Mouse (Mus musculus): ENCODE data around the gene Ptgfrn. TPM values are rescaled to one million over a fixed set of nuclear protein-coding genes. Genes with fewer than 3 reads are reported as not detected.

The Ptgfrn gene
- polyA plus RNA-seq, 1 experiment from 2014 or later: 4.4 TPM

- Histone ChIP-seq H3K27ac (peak overlapping the region; percentile 71), H3K27me3 (replicated peaks) (no peaks in the 10 kb centered on the region), H3K4me2 (replicated peaks) (no peak overlapping the region), H3K4me3 (replicated peaks) (no peak overlapping the region), H3K36me3 (no peaks in the 10 kb centered on the region), H3K4me1 (replicated peaks) (peaks cover 20% of the 10 kb centered on the region), H3K9ac (no peak overlapping the region), H3K9me3 (no peaks in the 10 kb centered on the region)
- peak; percentile 83 for ATAC-seq
- WGBS: 22% methylated on average over 7 of the region's 7 CpGs
Observed at GRCm38 (mm10) chr3:101111848-101112517, 1.9 kb upstream of the Ptgfrn start.

- Histone ChIP-seq H3K4me3 (replicated peaks) (no peak overlapping the region), H3K27ac (no peak overlapping the region), H3K9me3 (no peaks in the 10 kb centered on the region), H3K36me3 (no peaks in the 10 kb centered on the region), H3K27me3 (replicated peaks) (no peaks in the 10 kb centered on the region), H3K9ac (no peak overlapping the region), H3K4me1 (replicated peaks) (peaks cover 20% of the 10 kb centered on the region), H3K4me2 (replicated peaks) (no peak overlapping the region)
- 53% methylated on average over 10 of the region's 10 CpGs for WGBS
- ATAC-seq: no peak
Observed at GRCm38 (mm10) chr3:101111321-101111720, 1.2 kb upstream of the Ptgfrn start.

- Histone ChIP-seq H3K4me1 (replicated peaks) (peaks cover 23% of the 10 kb centered on the region), H3K27ac (peak overlapping the region; percentile 92), H3K4me2 (replicated peaks) (peak overlapping the region; percentile 77), H3K36me3 (no peaks in the 10 kb centered on the region), H3K4me3 (replicated peaks) (peak overlapping the region; percentile 88), H3K9ac (peak overlapping the region; percentile 82; the same call in 1 of the 2 replicates), H3K9me3 (no peaks in the 10 kb centered on the region), H3K27me3 (replicated peaks) (no peaks in the 10 kb centered on the region)
- ATAC-seq: no peak
Observed at GRCm38 (mm10) chr3:101110838-101111103, 693 bp upstream of the Ptgfrn start.

- Histone ChIP-seq H3K36me3 (no peaks in the 10 kb centered on the region), H3K27me3 (replicated peaks) (no peaks in the 10 kb centered on the region), H3K27ac (peak overlapping the region; percentile 92), H3K9me3 (no peaks in the 10 kb centered on the region), H3K4me2 (replicated peaks) (peak overlapping the region; percentile 77), H3K4me1 (replicated peaks) (peaks cover 30% of the 10 kb centered on the region), H3K4me3 (replicated peaks) (peak overlapping the region; percentile 88), H3K9ac (peak overlapping the region; percentile 82)
- WGBS: under 1% methylated on average over 45 of the region's 47 CpGs
- peak; percentile 72 for ATAC-seq
Observed at GRCm38 (mm10) chr3:101109558-101110021, 488 bp downstream of the Ptgfrn start.

GRCm38 (mm10) chr3:101108848-101109247, 1.2 kb downstream of the Ptgfrn start:
- Histone ChIP-seq H3K4me3 (replicated peaks) (peak overlapping the region; percentile 88), H3K36me3 (no peaks in the 10 kb centered on the region), H3K9me3 (no peaks in the 10 kb centered on the region), H3K4me1 (replicated peaks) (peaks cover 32% of the 10 kb centered on the region), H3K27me3 (replicated peaks) (no peaks in the 10 kb centered on the region), H3K4me2 (replicated peaks) (peak overlapping the region; percentile 77), H3K9ac (peak overlapping the region; percentile 82), H3K27ac (peak overlapping the region; percentile 92; the same call in 1 of the 2 replicates)
- no peak for ATAC-seq
- WGBS: 21% methylated on average over 5 of the region's 5 CpGs

- WGBS: 37% methylated on average over 3 of the region's 3 CpGs
- Histone ChIP-seq H3K4me1 (replicated peaks) (peaks cover 34% of the 10 kb centered on the region), H3K9me3 (no peaks in the 10 kb centered on the region), H3K4me3 (replicated peaks) (no peak overlapping the region), H3K27me3 (replicated peaks) (no peaks in the 10 kb centered on the region), H3K27ac (no peak overlapping the region), H3K4me2 (replicated peaks) (peak overlapping the region; percentile 77), H3K9ac (no peak overlapping the region), H3K36me3 (no peaks in the 10 kb centered on the region)
- ATAC-seq: no peak
Observed at GRCm38 (mm10) chr3:101108282-101108681, 1.8 kb downstream of the Ptgfrn start.

- Histone ChIP-seq H3K27ac (no peak overlapping the region), H3K9ac (no peak overlapping the region), H3K27me3 (replicated peaks) (no peaks in the 10 kb centered on the region), H3K4me3 (replicated peaks) (no peak overlapping the region), H3K36me3 (no peaks in the 10 kb centered on the region), H3K9me3 (no peaks in the 10 kb centered on the region), H3K4me1 (replicated peaks) (peaks cover 32% of the 10 kb centered on the region), H3K4me2 (replicated peaks) (no peak overlapping the region)
- 88% methylated on average over 3 of the region's 3 CpGs for WGBS
- ATAC-seq: no peak
Observed at GRCm38 (mm10) chr3:101106326-101106725, 3.8 kb downstream of the Ptgfrn start.

- H3K9me3 ChIP-seq: no peaks in the 10 kb centered on the region
- H3K4me2 ChIP-seq (replicated peaks): no peak overlapping the region
- no peaks in the 10 kb centered on the region for H3K27me3 ChIP-seq (replicated peaks)
- no peak overlapping the region for H3K4me3 ChIP-seq (replicated peaks)
- WGBS: 60% methylated on average over 11 of the region's 11 CpGs
- peaks cover 28% of the 10 kb centered on the region for H3K4me1 ChIP-seq (replicated peaks)
- no peak overlapping the region for H3K9ac ChIP-seq
- no peak for ATAC-seq
- no peaks in the 10 kb centered on the region for H3K36me3 ChIP-seq
- H3K27ac ChIP-seq: no peak overlapping the region
Observed at GRCm38 (mm10) chr3:101105486-101105885, 4.6 kb downstream of the Ptgfrn start.

- WGBS: 79% methylated on average over 9 of the region's 9 CpGs
- H3K9me3 ChIP-seq: no peaks in the 10 kb centered on the region
- H3K4me2 ChIP-seq (replicated peaks): no peak overlapping the region
- H3K27me3 ChIP-seq (replicated peaks): no peaks in the 10 kb centered on the region
- no peak for ATAC-seq
- H3K9ac ChIP-seq: no peak overlapping the region
- H3K36me3 ChIP-seq: no peaks in the 10 kb centered on the region
- H3K4me1 ChIP-seq (replicated peaks): peaks cover 27% of the 10 kb centered on the region
- H3K4me3 ChIP-seq (replicated peaks): no peak overlapping the region
- H3K27ac ChIP-seq: no peak overlapping the region
Observed at GRCm38 (mm10) chr3:101104883-101105282, 5.2 kb downstream of the Ptgfrn start.

- no peak overlapping the region for H3K4me3 ChIP-seq (replicated peaks)
- H3K4me1 ChIP-seq (replicated peaks): peaks cover 24% of the 10 kb centered on the region
- H3K27me3 ChIP-seq (replicated peaks): no peaks in the 10 kb centered on the region
- WGBS: 71% methylated on average over 9 of the region's 9 CpGs
- H3K4me2 ChIP-seq (replicated peaks): no peak overlapping the region
- H3K36me3 ChIP-seq: no peaks in the 10 kb centered on the region
- no peak overlapping the region for H3K27ac ChIP-seq
- no peak overlapping the region for H3K9ac ChIP-seq
- ATAC-seq: no peak
- no peaks in the 10 kb centered on the region for H3K9me3 ChIP-seq
Observed at GRCm38 (mm10) chr3:101103770-101104169, 6.3 kb downstream of the Ptgfrn start.

GRCm38 (mm10) chr3:101102106-101102505, 8.0 kb downstream of the Ptgfrn start:
- Histone ChIP-seq H3K9me3 (no peaks in the 10 kb centered on the region), H3K4me1 (replicated peaks) (peaks cover 21% of the 10 kb centered on the region; the same call in 1 of the 2 replicates), H3K4me3 (replicated peaks) (no peak overlapping the region), H3K4me2 (replicated peaks) (no peak overlapping the region), H3K9ac (no peak overlapping the region), H3K27me3 (replicated peaks) (no peaks in the 10 kb centered on the region), H3K27ac (no peak overlapping the region), H3K36me3 (no peaks in the 10 kb centered on the region)
- ATAC-seq: no peak
- WGBS: 87% methylated on average over 7 of the region's 7 CpGs

GRCm38 (mm10) chr3:101101184-101101583, 8.9 kb downstream of the Ptgfrn start:
- Histone ChIP-seq H3K27me3 (replicated peaks) (no peaks in the 10 kb centered on the region), H3K27ac (no peak overlapping the region), H3K36me3 (no peaks in the 10 kb centered on the region), H3K9ac (no peak overlapping the region), H3K4me3 (replicated peaks) (no peak overlapping the region), H3K4me2 (replicated peaks) (no peak overlapping the region), H3K4me1 (replicated peaks) (peaks cover 21% of the 10 kb centered on the region; the same call in 1 of the 2 replicates), H3K9me3 (no peaks in the 10 kb centered on the region)
- 93% methylated on average over 7 of the region's 7 CpGs for WGBS
- no peak for ATAC-seq

- no peak for ATAC-seq
- no peak overlapping the region for H3K4me2 ChIP-seq (replicated peaks)
Observed at GRCm38 (mm10) chr3:101099701-101100357, 10.2 kb downstream of the Ptgfrn start.

More at GRCm38 (mm10) chr3:101099701-101100357, 10.2 kb downstream of the Ptgfrn start:
- no peak overlapping the region for H3K4me3 ChIP-seq (replicated peaks)
- H3K27me3 ChIP-seq (replicated peaks): no peaks in the 10 kb centered on the region
- 46% methylated on average over 9 of the region's 9 CpGs for WGBS
- H3K9me3 ChIP-seq: no peaks in the 10 kb centered on the region
- H3K9ac ChIP-seq: no peak overlapping the region
- no peaks in the 10 kb centered on the region for H3K36me3 ChIP-seq
- H3K27ac ChIP-seq: no peak overlapping the region
- peaks cover 19% of the 10 kb centered on the region for H3K4me1 ChIP-seq (replicated peaks)

All from intestine, embryonic 15.5 days (tissue).